Mouse (Mus musculus) adrenal gland, postnatal 36 days (tissue): ENCODE measurements around the gene Rps6kc1. TPM values are rescaled to one million over a fixed set of nuclear protein-coding genes. Genes with fewer than 3 reads are reported as not detected.

Source experiments
- DNase-seq, 2 experiments: peaks; one replicate each; pipeline ENCODE4 v3.0.0; 2021; ENCODE audit warnings: mixed read lengths in 1 of 2
- total RNA-seq, 2 experiments: library from RNA; stranded (reverse); gene quantifications; 2 replicates each; pipeline ENCODE4 v1.2.3; 2021

Rps6kc1 gene
- total RNA-seq, 2 experiments from 2014 or later, result 27.8 to 31.0 TPM

GRCm38 (mm10) chr1:190834201-190834907, 77.2 kb downstream of the Rps6kc1 start:
- DNase-seq, result no peak

DNA sequence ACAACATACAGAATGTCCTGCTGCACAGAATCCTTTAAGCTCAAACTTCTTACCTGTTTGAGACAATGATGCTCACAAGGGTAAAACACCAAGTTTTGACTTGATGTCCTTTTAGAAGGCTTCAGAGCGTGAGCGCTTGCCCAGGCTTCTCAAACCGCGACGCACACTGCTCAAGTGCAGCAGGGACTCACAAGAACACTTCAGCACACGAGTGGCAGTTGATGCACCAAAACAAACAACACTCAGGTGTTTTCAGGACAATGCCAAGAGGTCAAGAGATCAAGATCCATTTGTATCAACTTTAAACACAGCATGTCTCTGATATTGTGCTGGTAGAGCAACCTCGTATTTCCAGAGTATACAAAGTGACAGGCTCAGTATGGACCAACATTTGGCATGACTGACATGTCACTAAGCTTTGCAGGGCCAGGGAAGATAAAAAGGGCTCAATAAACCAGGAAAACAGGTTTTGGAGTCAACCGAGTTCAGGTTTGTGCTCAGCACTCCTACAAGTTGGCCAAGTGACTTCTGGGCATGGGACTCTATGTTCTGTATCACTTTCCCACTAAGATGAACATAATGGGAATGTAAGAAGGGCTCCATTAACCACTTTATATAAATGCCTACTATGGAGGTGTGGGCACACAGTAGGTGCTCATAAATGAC, 78.5 kb downstream of the Rps6kc1 start:
- no peak for DNase-seq

DNA sequence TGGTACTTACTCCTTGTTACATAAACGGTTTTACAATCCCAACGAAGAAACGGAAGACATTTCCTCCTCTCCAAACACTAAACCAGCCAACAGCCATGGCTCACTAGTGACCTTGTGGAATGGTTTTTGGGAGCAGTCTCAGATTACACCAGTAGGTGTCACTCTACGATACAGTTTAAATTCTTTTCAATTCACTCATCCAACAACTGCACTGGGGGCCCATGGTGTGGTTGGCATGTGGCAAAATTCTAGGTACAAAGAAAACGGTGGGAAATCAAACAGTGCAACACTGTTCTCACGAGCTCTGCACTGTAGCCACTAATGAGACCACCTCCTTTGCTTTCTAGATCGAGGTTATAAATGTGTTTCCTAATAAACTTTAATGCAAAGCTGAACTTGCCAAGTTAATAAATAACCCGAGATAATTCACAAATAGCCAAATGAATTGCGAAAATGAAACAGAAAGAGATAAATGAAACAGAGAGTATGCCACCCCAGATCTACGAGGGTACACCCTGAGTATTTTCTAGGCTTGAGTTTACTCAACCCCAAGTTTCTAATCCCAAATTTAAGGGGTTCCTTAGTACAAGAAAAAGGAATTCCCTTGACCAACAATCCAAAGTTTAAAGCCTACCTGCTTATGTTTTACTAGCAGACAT, 79.6 kb downstream of the Rps6kc1 start:
- peak; percentile 30 to 67 for DNase-seq

DNA sequence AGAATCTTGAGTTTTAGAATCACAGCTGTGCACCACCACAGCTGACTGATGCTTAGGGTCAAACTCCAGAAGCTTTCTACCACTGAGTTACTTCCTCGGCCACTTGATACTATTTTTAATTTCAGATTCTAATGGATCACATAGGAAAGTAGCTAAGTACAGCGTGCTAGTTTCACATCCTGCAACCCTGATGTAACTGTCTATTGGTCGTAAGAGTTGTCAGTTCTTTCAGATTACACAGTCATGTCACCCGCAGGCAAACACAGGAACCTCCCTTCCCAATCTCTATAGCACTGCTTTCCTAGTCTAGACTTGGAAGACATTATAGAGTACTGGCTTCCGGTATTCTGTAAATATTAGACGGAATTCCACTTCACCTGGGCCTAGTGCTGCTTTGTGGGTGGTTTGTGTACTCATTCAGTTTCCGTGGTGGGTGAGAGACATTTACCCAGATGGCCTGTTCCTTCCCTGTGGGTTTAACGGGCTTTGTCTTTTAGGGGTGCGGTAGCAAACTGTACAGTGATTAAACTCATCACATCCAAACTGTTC, 85.0 kb downstream of the Rps6kc1 start:
- no peak for DNase-seq

GRCm38 (mm10) chr1:190823745-190824144, 87.8 kb downstream of the Rps6kc1 start:
- DNase-seq, result no peak

DNA sequence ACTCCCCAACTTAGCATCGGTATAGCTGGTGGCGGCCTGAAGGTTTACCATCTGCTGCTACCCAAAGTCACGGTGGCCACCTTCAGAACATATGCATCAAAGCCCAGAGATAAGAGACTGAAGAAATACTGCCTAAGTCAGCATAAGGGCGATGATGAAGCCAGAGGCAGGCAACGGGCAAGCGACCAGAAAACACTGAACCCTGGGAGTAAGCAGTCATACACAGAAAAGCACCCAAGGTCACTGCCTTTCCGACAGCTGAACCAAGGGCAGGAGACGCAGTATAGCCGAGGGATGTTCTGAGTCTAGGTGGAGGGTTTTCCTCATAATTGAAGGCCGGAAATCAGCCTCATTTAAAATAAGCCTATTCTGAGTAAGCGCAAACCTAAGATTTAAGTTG, 95.4 kb downstream of the Rps6kc1 start:
- peak; percentile 78 to 81 for DNase-seq

DNA sequence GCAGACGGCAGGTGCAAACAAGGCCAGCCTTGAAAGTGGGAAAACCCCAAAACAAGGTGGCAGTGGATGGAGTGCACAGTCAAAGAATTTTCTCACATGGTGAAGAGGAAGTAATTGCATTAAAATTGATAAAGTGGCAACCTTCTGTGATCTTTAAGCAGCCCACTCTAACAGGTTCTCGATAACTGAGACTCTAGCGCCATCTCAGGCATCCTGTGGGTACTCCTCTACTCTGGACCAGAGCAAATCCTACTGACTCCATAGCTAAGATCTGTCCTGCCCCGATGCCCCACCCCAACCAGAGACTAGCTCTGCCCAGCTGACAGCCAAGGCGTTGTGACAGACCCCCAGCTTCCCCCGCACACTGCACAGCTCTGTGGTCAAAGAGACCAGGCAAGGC, 101.2 kb downstream of the Rps6kc1 start:
- no peak for DNase-seq

DNA sequence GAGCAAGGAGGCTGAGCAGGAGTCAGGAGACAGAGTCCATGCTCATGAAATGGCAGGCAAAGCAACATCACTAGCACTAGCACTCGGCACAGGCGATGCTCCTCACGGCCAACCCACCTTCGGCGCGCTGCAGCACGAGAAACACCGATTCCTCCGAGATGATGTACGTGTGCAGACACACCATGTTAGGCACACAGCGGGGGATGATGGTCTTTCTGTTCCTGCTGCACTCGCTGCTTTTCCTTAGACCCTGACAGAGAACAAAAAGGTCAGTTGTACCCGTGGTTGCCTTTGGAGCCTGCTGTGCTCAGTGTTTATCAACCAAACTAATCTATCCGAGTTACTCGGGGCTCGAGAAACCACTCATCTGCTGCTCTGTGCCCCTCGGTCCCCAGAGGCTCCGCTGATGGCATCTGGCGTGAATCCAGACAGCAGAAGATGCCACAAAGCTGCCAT, 102.8 kb downstream of the Rps6kc1 start:
- peak in 1 of 2 experiments; percentile 12 for DNase-seq

DNA sequence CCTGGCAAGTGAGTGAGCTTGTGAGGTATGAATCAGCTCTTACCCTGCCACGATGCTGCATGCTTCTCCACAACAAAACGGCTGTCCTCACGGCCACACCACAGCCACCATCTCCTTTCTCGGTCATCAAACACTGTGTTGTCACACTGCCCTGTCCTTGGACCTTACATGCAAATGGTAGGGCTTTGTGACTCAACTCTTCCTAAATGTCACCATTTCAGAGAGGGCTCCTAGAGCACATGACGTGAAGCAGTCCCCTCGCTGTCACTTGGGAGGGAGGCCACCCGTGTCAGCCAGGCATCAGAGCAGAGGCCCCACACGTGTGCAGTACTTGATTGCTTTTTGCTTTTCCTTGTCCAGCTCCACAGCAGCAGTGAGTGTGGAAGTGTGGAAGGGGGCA, 104.8 kb downstream of the Rps6kc1 start:
- DNase-seq, result peak; percentile 58 to 74

DNA sequence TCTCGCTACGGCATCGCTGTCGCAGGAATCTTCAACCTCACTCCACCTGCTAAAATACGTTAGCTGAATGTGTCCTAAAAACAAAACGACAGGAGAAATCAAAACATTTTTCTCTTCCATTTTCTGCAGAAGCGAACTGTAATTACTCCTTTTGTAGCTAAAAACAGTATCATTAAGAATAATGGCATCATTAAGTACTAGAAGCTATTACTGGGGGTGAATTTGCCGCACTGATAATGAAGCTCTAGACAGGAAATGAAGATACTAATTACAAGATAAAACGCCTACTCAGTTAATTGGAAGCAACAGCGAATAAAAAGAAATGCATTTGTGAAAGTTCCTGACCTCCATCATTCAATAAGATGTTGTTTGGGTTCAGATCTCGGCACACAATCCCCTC, 112.9 kb downstream of the Rps6kc1 start:
- DNase-seq, result no peak

DNA sequence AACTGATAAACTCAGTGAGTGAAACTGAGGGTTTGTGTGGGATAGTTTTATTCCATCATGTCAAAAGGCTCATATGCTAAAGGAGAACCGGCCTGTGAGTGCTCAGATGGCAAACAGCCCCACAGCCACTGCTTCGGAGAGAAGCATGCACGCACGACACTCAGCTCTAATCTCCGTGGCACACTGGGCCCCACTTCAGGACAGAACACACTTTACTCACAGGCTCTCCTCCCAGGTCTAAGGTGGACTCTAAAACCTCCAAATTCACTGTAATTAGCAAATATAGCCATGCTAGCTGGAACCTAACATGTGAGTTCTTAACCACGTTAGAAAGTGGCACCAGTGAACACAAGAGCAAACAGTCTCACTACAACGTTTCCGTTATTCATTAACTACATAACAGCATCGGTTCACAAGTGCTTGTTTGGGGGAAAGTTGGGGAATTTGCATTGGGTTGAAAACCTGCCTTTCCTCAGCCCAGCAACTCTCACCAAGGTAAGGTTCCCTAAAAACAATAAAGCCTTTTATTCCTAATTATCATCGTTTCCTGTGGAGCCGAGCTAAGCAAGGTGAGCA, 114.0 kb downstream of the Rps6kc1 start:
- DNase-seq, result no peak

- peak; percentile 13 to 52 for DNase-seq
Measured at GRCm38 (mm10) chr1:190796745-190797482, 114.7 kb downstream of the Rps6kc1 start.

DNA sequence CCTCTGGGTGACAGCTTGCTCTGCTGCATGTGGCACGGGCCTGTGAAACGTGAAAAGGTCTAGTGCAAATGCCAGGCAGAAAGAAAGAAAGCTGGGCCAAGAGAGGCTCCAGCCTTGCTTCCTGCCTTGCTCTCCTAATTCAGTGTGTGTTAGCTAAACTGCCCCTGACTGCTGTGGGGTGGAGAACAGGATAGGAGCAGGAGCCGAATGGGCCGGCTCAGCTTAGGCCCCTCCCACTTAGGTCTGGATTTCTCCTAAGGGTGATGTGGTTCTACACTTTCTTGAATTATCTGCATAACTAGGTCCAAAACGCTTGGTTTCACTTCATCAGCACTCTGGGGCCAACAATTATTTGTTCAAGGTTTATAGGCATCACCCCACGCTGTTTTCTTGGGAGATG, 119.9 kb downstream of the Rps6kc1 start:
- no peak for DNase-seq

- DNase-seq, result no peak
Measured at GRCm38 (mm10) chr1:190790720-190791119, 120.8 kb downstream of the Rps6kc1 start.

GRCm38 (mm10) chr1:190777660-190778059, 133.9 kb downstream of the Rps6kc1 start:
- no peak for DNase-seq

DNA sequence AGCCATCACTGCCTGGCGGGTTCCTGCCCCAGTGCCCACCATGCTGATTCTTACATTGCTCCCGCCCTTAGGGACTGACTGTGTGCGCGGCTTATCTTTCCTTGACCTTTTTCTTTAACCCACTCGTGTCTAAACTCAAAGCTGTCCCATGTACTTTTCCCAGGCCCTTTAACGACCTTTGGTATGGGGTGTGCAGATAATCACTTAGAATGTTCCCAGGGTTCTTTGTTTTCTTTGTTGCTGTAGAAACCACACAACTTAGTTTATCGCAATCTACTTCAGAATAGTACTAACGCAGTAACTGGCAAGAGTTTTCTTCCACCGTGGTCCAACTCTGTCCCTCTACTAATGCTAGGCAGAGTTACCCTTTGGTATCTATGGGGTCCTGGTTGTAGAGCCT, 135.3 kb downstream of the Rps6kc1 start:
- DNase-seq, result no peak

- no peak for DNase-seq
Measured at GRCm38 (mm10) chr1:190772088-190772885, 139.3 kb downstream of the Rps6kc1 start.

DNA sequence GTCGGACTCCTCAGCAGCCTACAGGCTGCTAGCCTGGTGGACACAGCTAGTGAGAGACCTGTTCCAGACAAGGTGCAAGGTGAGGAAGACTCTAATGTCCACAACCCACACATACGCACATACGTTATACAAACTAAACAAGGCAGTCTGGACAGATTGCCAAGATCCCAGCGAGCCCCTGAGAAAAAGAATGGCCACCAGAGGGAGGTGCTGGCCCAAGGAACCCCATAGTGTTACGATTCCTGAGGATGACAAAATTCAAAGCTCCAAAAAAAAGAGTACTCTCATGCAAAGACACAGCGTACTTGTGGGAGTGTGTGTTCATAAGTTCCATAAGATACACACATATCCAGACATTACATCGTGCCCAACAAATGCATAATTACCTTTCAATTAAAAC, 141.8 kb downstream of the Rps6kc1 start:
- DNase-seq, result no peak

- DNase-seq, result peak in 1 of 2 experiments; percentile 9
Measured at GRCm38 (mm10) chr1:190768307-190768706, 143.3 kb downstream of the Rps6kc1 start.

- DNase-seq, result no peak
Measured at GRCm38 (mm10) chr1:190767621-190768020, 143.9 kb downstream of the Rps6kc1 start.

DNA sequence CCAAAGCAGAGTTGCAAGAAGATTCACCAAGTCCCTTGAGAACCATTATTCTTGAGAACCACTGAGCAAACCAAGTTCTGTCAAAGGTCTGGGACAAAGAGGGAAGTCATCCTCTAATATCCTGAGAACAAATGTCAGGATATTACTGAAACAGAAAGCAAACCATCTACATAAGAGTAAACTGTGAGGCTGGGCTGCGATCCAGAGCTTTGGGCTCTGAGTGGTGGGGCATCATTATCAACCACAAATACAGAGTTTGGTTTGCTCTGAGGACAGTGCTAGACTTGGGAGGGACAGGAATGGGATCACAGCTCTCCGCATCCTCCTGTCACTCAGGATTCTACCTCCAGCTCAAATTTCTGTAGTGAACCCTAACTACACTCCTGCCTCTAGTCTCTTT, 144.8 kb downstream of the Rps6kc1 start:
- DNase-seq, result no peak
